Comparison of ENCODE assay signal across 1 mouse cellular context in the genomic region with DNA sequence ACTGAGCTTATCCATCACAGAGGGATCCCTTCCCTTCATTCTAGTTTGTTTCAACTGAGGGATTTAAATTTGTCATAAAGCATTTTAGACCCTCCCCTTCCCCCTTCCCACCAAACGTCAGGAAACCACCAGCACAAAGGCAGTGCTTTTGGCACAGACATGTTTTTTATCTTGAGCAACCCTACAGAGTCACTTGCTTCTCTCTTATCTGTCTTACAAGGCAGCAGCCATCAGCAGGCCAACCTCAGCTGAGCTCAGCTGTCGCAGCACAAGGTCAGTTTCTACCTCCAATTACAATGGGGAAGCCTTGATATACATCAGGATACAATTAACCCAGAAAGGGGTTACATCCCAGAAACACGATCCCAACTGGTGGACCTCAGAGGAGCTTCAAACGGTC.
TF ChIP-seq lines count a peak whose summit lies in the region.

No protein-coding gene starts in this region.

TF ChIP-seq in MEL, 35 proteins besides CTCF, POLR2A, EP300 and RAD21 (continued from another document):
- TF ChIP-seq TCF12 (IDR thresholded peaks at IDR 0.05; ENCODE audit: low read depth, low read length) (peak; percentile 94), ETS1 (IDR thresholded peaks at IDR 0.05; ENCODE audit: low read depth, low read length) (peak; percentile 100), MEF2A (IDR thresholded peaks at IDR 0.05; ENCODE audit: extremely low read depth, insufficient replicate concordance, low read depth, low read length, poor library complexity, severe bottlenecking) (no peak), RCOR1 (IDR thresholded peaks at IDR 0.05; ENCODE audit: low read depth, low read length) (peak; percentile 93), SIN3A (IDR thresholded peaks at IDR 0.05; ENCODE audit: low read length) (peak; percentile 97), MYB (IDR thresholded peaks at IDR 0.05; ENCODE audit: low read depth, low read length) (0 out of 2 replicates have a peak, but pooled peaks have one; percentile 9), MXI1 (IDR thresholded peaks at IDR 0.05; ENCODE audit: low read depth, low read length) (peak; percentile 87), MAX (IDR thresholded peaks at IDR 0.05; ENCODE audit: low read length) (peak; percentile 58; the same call in 1 of the 2 replicates), BHLHE40 (IDR thresholded peaks at IDR 0.05; ENCODE audit: borderline replicate concordance, low read depth, low read length) (peak; percentile 89), USF1 (IDR thresholded peaks at IDR 0.05; ENCODE audit: low read depth, low read length) (0 out of 2 replicates have a peak, but pooled peaks have one; percentile 47), USF2 (IDR thresholded peaks at IDR 0.05; ENCODE audit: borderline replicate concordance in 1 of 2, insufficient read depth in 1 of 2, low read depth in 1 of 2, low read length in 2 of 2) (no peak), E2F4 (IDR thresholded peaks at IDR 0.05; ENCODE audit: borderline replicate concordance, low read depth, low read length) (no peak)
TF ChIP-seq in MEL: peak in this region for 15.
